Mouse (Mus musculus) spleen, adult 2 months (tissue): ENCODE results near the gene Slc16a1.

ENCODE experiments used
- CTCF ChIP-seq: fragments of 200-500 bp; IDR thresholded peaks from 2 replicates; pipeline ENCODE4 v1.5.1; 2011; ENCODE audit warnings: mild to moderate bottlenecking, inconsistent platforms; ENCODE audit not compliant: insufficient read depth, insufficient read length, insufficient replicate concordance; ENCODE audit errors: extremely low read depth
- POLR2A ChIP-seq: fragments of 200-500 bp; IDR thresholded peaks from 2 replicates; pipeline ENCODE4 v1.6.1; 2011; ENCODE audit warnings: low read depth, low read length, inconsistent platforms

GRCm38 (mm10) chr3:104669856-104670182 is 31.4 kb downstream of the Slc16a1 start:
- no peak for TF ChIP-seq CTCF
- TF ChIP-seq POLR2A = no peak
